ENCODE assay signal across 9 mouse cellular contexts in the genomic region with DNA sequence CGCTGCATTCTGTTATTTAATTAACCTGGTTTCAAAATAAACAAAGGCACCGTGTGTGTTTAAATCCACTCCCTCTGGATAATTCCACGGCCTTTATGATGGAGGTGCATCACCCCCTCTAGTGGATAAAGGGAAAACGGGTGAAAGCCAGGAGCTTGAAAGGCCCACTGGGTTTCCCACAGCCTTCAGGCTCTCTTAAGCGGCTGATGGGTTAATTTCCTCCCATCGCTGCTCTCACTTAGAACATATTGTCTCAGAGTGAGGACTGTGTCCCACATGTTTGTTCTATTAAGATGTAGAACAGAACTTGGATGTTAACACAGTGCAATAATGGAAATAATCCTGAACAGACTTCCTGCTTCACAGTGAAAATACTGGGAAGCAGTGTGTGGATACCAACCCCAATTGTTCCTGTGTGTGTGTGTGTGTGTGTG. TPM values are rescaled to one million over a fixed set of nuclear protein-coding genes. Genes with fewer than 3 reads are reported as not detected.
DNase-seq lines count a peak whose midpoint lies in the region; ATAC-seq and TF ChIP-seq lines count a peak whose summit lies in the region.
"Had no signal": no experiment of that assay in that cellular context is flagged by ENCODE, and none has a peak within 500 bp of the region (broad histone marks: within the 10 kb centered on the region; RNA-seq: fewer than 3 reads in every experiment).

No protein-coding gene starts in this region.

- H3K27ac ChIP-seq in kidney, embryonic 16.5 days (ENCODE audit: low read length), result no peak overlapping the region
- H3K27ac ChIP-seq in liver, postnatal 0 days (ENCODE audit: low read depth), result no peak overlapping the region

- DNase-seq in gastrocnemius, postnatal 14 days, result peak; percentile 12
- no peak for DNase-seq in gastrocnemius, postnatal 10 days
- DNase-seq in cerebellum, postnatal 14 days, result peak; percentile 75 to 78
- peak; percentile 48 to 66 for DNase-seq in frontal cortex, postnatal 36 days (ENCODE audit: low spot score in 2 of 2)
- DNase-seq in liver, postnatal 0 days, result no peak
- peak; percentile 20 for DNase-seq in retina, adult 2 months (ENCODE audit: low read depth, low spot score)
- DNase-seq in thymus, adult 18-20 months, result no peak

- H3K4me3 ChIP-seq in kidney, embryonic 16.5 days (ENCODE audit: low read length), result no peak overlapping the region
- H3K4me3 ChIP-seq in liver, postnatal 0 days (ENCODE audit: low read depth, low read length), result no peak overlapping the region

- peak; percentile 57; the same call in 1 of the 2 replicates for ATAC-seq in kidney, embryonic 16.5 days (ENCODE audit: low FRiP score, low TSS enrichment)
- peak; percentile 49; the same call in 1 of the 2 replicates for ATAC-seq in liver, postnatal 0 days

- peaks cover 6% of the 10 kb centered on the region; the same call in 1 of the 2 replicates for H3K4me1 ChIP-seq in kidney, embryonic 16.5 days (ENCODE audit: insufficient read depth, low read length)
- peaks cover 6% of the 10 kb centered on the region; the same call in 1 of the 2 replicates for H3K4me1 ChIP-seq in liver, postnatal 0 days (ENCODE audit: insufficient read depth)

- H3K9ac ChIP-seq in kidney, embryonic 16.5 days (replicated peaks; ENCODE audit: low read length), result no peak overlapping the region
- no peak overlapping the region for H3K9ac ChIP-seq in liver, postnatal 0 days (replicated peaks)

- 8% methylated on average over 6 of the region's 6 CpGs for WGBS in kidney, embryonic 16.5 days
- 20% methylated on average over 6 of the region's 6 CpGs for WGBS in liver, postnatal 0 days (ENCODE audit: insufficient replicate concordance)

- no peak overlapping the region for H3K4me2 ChIP-seq in kidney, embryonic 16.5 days (replicated peaks; ENCODE audit: low read depth, low read length)
- H3K4me2 ChIP-seq in liver, postnatal 0 days (ENCODE audit: low read depth, low read length), result no peak overlapping the region

- TF ChIP-seq EP300 in liver, postnatal 0 days (IDR thresholded peaks at IDR 0.05; ENCODE audit: low read depth), result no peak

- no peaks in the 10 kb centered on the region for H3K27me3 ChIP-seq in kidney, embryonic 16.5 days (ENCODE audit: insufficient read depth, low read length)
- H3K27me3 ChIP-seq in liver, postnatal 0 days (ENCODE audit: insufficient read depth, low read length), result no peaks in the 10 kb centered on the region

- intact Hi-C loops in gastrocnemius, postnatal 14 days (cut with DNase I; ENCODE audit: low total_unique reads), result no loop called here

- no peaks in the 10 kb centered on the region for H3K9me3 ChIP-seq in kidney, embryonic 16.5 days (ENCODE audit: low read length)
- H3K9me3 ChIP-seq in liver, postnatal 0 days (ENCODE audit: low read length), result no peaks in the 10 kb centered on the region

- H3K36me3 ChIP-seq in kidney, embryonic 16.5 days (ENCODE audit: insufficient read depth, low read length), result no peaks in the 10 kb centered on the region
- no peaks in the 10 kb centered on the region for H3K36me3 ChIP-seq in liver, postnatal 0 days (replicated peaks; ENCODE audit: insufficient read depth, low read length)
- H3K36me3 ChIP-seq: G1E had no signal

- peak; percentile 71 for TF ChIP-seq CTCF in liver, postnatal 0 days (IDR thresholded peaks at IDR 0.05; ENCODE audit: low read depth)

RNA-seq across cellular contexts. Expression of a gene that starts 33.2 kb away (rescaled TPM):
- 1 to 10 TPM; 1.7 to 1.9 TPM for total RNA-seq in gastrocnemius, postnatal 14 days (2021)
- total RNA-seq in gastrocnemius, postnatal 10 days (2021), result 1 to 10 TPM; 1.9 to 2.5 TPM
- 14.8 and 20.1 TPM in 2 replicates for polyA plus RNA-seq in kidney, embryonic 16.5 days (2015; fragmentation: Nextera tagmentation; extraction: Ambion mirVana)
- 5.0 and 7.5 TPM in 2 replicates for polyA plus RNA-seq in liver, postnatal 0 days (2015; fragmentation: Nextera tagmentation; extraction: Ambion mirVana)
- polyA plus RNA-seq: G1E had no signal

Comparison
In these comparisons a context has a peak if more than half of its experiments do, and no peak if none do; other contexts are left out.
1. DNase-seq: peak in gastrocnemius, postnatal 14 days (single experiment), cerebellum, postnatal 14 days (2 of 2), frontal cortex, postnatal 36 days (2 of 2) and retina, adult 2 months (single experiment); none in gastrocnemius, postnatal 10 days (single experiment), liver, postnatal 0 days (single experiment) and thymus, adult 18-20 months (0 of 2).